Mouse (Mus musculus) myocyte (in vitro differentiated cells): ENCODE data around the gene Cpa4. TPM values are rescaled to one million over a fixed set of nuclear protein-coding genes. Genes with fewer than 3 reads are reported as not detected.

Experiments
- H3K27me3 ChIP-seq: one replicate; pipeline ENCODE4 v1.6.1; 2011; ENCODE audit not compliant: control insufficient read depth, insufficient read depth, insufficient read length
- H3K36me3 ChIP-seq: one replicate; pipeline ENCODE4 v1.6.1; 2011; ENCODE audit not compliant: control insufficient read depth, insufficient read depth
- H3K4me2 ChIP-seq: one replicate; pipeline ENCODE4 v1.6.1; 2011; ENCODE audit warnings: low read depth, control low read depth
- H3K4me3 ChIP-seq: one replicate; pipeline ENCODE4 v1.5.1; 2011; ENCODE audit warnings: mild to moderate bottlenecking, control low read depth, moderate library complexity
- H3K79me2 ChIP-seq: one replicate; pipeline ENCODE4 v1.6.1; 2011; ENCODE audit not compliant: control insufficient read depth, insufficient read depth
- H3ac ChIP-seq: one replicate; pipeline ENCODE4 v1.6.1; 2011; ENCODE audit not compliant: control insufficient read depth, insufficient read length
- CEBPB ChIP-seq: IDR thresholded peaks from 2 replicates; pipeline ENCODE4 v1.6.1; 2011; ENCODE audit warnings: mild to moderate bottlenecking, moderate library complexity; ENCODE audit not compliant: poor library complexity, insufficient read depth, severe bottlenecking
- E2F4 ChIP-seq: IDR thresholded peaks from one replicate; pipeline ENCODE4 v1.6.1; 2011; ENCODE audit warnings: mild to moderate bottlenecking, control low read depth, moderate library complexity; ENCODE audit not compliant: insufficient read depth
- MAX ChIP-seq: IDR thresholded peaks from one replicate; pipeline ENCODE4 v1.6.1; 2011; ENCODE audit warnings: low read depth, mild to moderate bottlenecking, control low read depth
- MYOD1 ChIP-seq, 3 experiments: IDR thresholded peaks; one replicate each; pipeline ENCODE4 v1.6.1; 2011; ENCODE audit warnings: control low read depth in 2 of 3, low read depth in 2 of 3, mild to moderate bottlenecking in 2 of 3, moderate library complexity in 1 of 3; ENCODE audit not compliant: insufficient read length in 2 of 3, control insufficient read depth in 1 of 3
- MYOG ChIP-seq, 3 experiments: IDR thresholded peaks; one replicate each; pipeline ENCODE4 v1.6.1; 2011; ENCODE audit warnings: control low read depth in 2 of 3, low read depth in 2 of 3, mild to moderate bottlenecking in 2 of 3; ENCODE audit not compliant: insufficient read length in 2 of 3, control insufficient read depth in 1 of 3, insufficient read depth in 1 of 3
- POLR2A ChIP-seq: IDR thresholded peaks from one replicate; pipeline ENCODE4 v1.6.1; 2011; ENCODE audit warnings: low read depth, mild to moderate bottlenecking, control low read depth, moderate library complexity; ENCODE audit not compliant: insufficient read length
- POLR2AphosphoS2 ChIP-seq: IDR thresholded peaks from one replicate; pipeline ENCODE4 v1.6.1; 2011; ENCODE audit warnings: low read depth, control low read depth; ENCODE audit not compliant: insufficient read length
- REST ChIP-seq: IDR thresholded peaks from one replicate; pipeline ENCODE4 v1.6.1; 2011; ENCODE audit warnings: mild to moderate bottlenecking, control low read depth, moderate library complexity; ENCODE audit not compliant: insufficient read depth, insufficient read length
- SRF ChIP-seq: IDR thresholded peaks from one replicate; pipeline ENCODE4 v1.6.1; 2011; ENCODE audit warnings: low read depth; ENCODE audit not compliant: control insufficient read depth, insufficient read length
- TCF12 ChIP-seq: IDR thresholded peaks from one replicate; pipeline ENCODE4 v1.6.1; 2011; ENCODE audit warnings: mild to moderate bottlenecking, control low read depth; ENCODE audit not compliant: poor library complexity, insufficient read depth, severe bottlenecking
- TCF3 ChIP-seq: IDR thresholded peaks from one replicate; pipeline ENCODE4 v1.6.1; 2011; ENCODE audit warnings: low read depth, control low read depth; ENCODE audit not compliant: insufficient read length
- USF1 ChIP-seq: IDR thresholded peaks from one replicate; pipeline ENCODE4 v1.6.1; 2011; ENCODE audit warnings: low read depth, mild to moderate bottlenecking, control low read depth, moderate library complexity
- polyA plus RNA-seq: library from polyadenylated mRNA; unstranded; fragments of >200 nt; fragmentation: generic; extraction: Trizol; gene quantifications from one replicate; pipeline ENCODE4 v1.2.1, GENCODE M21; 2012; ENCODE audit warnings: missing spikeins

The Cpa4 gene
- polyA plus RNA-seq, 1 experiment = 0.01 TPM

DNA sequence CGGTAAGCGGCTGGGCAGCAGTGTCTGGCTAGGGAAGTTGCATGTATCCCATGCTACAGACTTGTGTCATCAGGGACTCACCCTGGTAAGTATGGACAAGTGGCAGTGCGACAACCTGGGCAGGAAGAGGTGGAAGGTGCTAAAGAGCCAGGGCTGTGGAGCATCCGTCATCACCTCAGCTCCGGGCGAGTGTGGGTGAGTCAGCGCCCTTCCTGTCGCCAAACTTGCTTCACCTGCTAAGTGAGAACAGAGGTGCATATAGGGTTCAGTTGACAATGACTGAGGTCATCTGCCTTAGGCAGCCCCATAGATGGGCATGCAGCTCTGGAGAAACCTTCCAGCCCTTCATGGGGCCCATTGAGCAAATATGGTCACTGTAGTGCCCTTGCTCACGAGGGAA, 56.6 kb downstream of the Cpa4 start:
- H3K4me2 ChIP-seq = no peak overlapping the region
- H3K4me3 ChIP-seq = no peak overlapping the region
- no peaks in the 10 kb centered on the region for H3K27me3 ChIP-seq
- TF ChIP-seq TCF12 (no peak), POLR2AphosphoS2 (no peak), TCF3 (no peak), CEBPB (no peak), E2F4 (no peak), REST (no peak), MYOG (IDR thresholded peaks at IDR 0.05; ENCODE audit: control insufficient read depth in 1 of 3, insufficient read depth in 1 of 3, insufficient read length in 2 of 3, low read depth in 2 of 3) (no peak), MYOD1 (IDR thresholded peaks at IDR 0.05; ENCODE audit: control insufficient read depth in 1 of 3, insufficient read length in 2 of 3, low read depth in 2 of 3) (no peak), USF1 (no peak), SRF (no peak), POLR2A (no peak), MAX (no peak)
- H3K36me3 ChIP-seq = no peaks in the 10 kb centered on the region
- no peaks in the 10 kb centered on the region for H3K79me2 ChIP-seq
- H3ac ChIP-seq = no peak overlapping the region

DNA sequence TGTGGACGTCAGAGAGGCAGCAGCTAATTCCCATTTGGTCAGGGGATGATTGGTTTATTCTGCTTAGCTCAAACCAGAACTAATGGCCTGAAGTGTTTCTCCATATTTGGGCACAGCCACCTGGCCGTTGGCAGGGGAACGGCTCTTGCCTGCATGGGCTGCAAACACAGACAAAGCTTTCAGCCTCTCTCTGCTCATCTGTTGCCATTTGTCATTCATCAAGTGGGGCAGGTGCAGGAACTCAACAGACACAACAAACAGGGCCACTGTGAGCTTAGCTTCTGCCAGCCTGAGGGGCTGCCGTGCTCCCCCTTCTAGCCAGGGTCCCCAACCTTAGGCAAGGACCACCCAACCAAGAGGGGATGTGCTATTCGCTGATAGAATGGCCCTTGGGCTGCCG, 60.0 kb downstream of the Cpa4 start:
- no peak overlapping the region for H3ac ChIP-seq
- no peak for TF ChIP-seq E2F4
- TF ChIP-seq MAX = no peak
- no peak for TF ChIP-seq REST
- peak; percentile 51 for TF ChIP-seq TCF12
- TF ChIP-seq TCF3 = peak; percentile 70
- no peak for TF ChIP-seq CEBPB
- TF ChIP-seq POLR2A = no peak
- TF ChIP-seq MYOD1 (IDR thresholded peaks at IDR 0.05; ENCODE audit: control insufficient read depth in 1 of 3, insufficient read length in 2 of 3, low read depth in 2 of 3) = peak in 2 of 3 experiments; percentile 96
- TF ChIP-seq USF1 = no peak
- peak in 2 of 3 experiments; percentile 33 to 83 for TF ChIP-seq MYOG (IDR thresholded peaks at IDR 0.05; ENCODE audit: control insufficient read depth in 1 of 3, insufficient read depth in 1 of 3, insufficient read length in 2 of 3, low read depth in 2 of 3)
- TF ChIP-seq SRF = peak; percentile 100
- no peak for TF ChIP-seq POLR2AphosphoS2
- H3K79me2 ChIP-seq = no peaks in the 10 kb centered on the region
- no peak overlapping the region for H3K4me2 ChIP-seq
- H3K36me3 ChIP-seq = no peaks in the 10 kb centered on the region
- H3K27me3 ChIP-seq = no peaks in the 10 kb centered on the region
- H3K4me3 ChIP-seq = no peak overlapping the region

DNA sequence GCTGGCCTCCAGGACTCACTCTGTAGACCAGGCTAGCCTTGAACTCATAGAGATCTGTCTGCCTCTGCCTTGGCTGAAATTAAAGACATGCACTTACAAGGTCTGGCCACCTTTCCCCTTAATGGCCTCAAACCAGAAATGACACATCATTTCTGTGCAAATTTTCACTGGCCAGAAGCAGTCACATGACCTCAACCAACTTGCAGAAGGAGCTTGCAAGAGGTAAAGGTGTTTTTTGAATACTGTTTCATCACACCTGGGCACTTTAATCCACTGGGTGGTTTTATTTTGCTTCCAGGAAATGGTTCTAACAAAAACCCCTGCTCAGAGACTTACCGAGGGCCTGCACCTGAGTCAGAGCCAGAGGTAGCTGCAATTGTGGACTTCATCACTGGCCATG, 61.8 kb downstream of the Cpa4 start:
- Histone ChIP-seq H3K4me2 (no peak overlapping the region), H3K4me3 (no peak overlapping the region), H3K36me3 (no peaks in the 10 kb centered on the region), H3K27me3 (no peaks in the 10 kb centered on the region), H3ac (no peak overlapping the region), H3K79me2 (no peaks in the 10 kb centered on the region)
- no peak for TF ChIP-seq REST
- TF ChIP-seq SRF = no peak
- no peak for TF ChIP-seq MYOD1 (IDR thresholded peaks at IDR 0.05; ENCODE audit: control insufficient read depth in 1 of 3, insufficient read length in 2 of 3, low read depth in 2 of 3)
- TF ChIP-seq USF1 = no peak
- no peak for TF ChIP-seq POLR2A
- no peak for TF ChIP-seq CEBPB
- TF ChIP-seq TCF3 = no peak
- TF ChIP-seq TCF12 = no peak
- no peak for TF ChIP-seq MAX
- TF ChIP-seq E2F4 = no peak
- TF ChIP-seq POLR2AphosphoS2 = no peak
- no peak for TF ChIP-seq MYOG (IDR thresholded peaks at IDR 0.05; ENCODE audit: control insufficient read depth in 1 of 3, insufficient read depth in 1 of 3, insufficient read length in 2 of 3, low read depth in 2 of 3)

DNA sequence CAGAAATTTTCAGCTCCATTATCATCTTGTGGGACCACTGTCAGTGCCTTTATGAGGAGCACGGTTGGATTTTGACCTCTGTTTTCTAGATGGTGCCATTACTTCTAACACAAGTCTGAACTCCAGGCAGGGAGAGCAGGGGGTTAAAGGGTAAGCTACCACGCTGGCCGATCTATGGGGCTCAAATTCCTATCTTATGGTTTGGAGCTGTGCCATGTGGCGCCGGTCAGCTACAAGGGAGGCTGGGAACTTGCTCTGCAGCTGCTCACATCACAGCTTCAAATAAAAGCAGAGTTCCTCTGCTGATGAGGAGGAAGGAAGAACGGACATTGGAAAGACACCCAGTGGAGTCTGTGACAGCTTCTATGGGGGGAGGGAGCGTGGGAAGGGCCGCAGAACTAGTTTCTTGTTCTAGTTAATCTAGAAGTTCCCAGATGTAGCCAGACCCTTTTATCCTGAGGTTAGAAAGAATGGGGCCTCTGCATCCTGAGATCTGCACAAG, 67.2 kb downstream of the Cpa4 start:
- H3K4me3 ChIP-seq = no peak overlapping the region
- no peaks in the 10 kb centered on the region for H3K36me3 ChIP-seq
- H3K4me2 ChIP-seq = no peak overlapping the region
- H3K27me3 ChIP-seq = no peaks in the 10 kb centered on the region
- no peak for TF ChIP-seq E2F4
- no peak for TF ChIP-seq MYOG (IDR thresholded peaks at IDR 0.05; ENCODE audit: control insufficient read depth in 1 of 3, insufficient read depth in 1 of 3, insufficient read length in 2 of 3, low read depth in 2 of 3)
- no peak for TF ChIP-seq POLR2AphosphoS2
- TF ChIP-seq TCF12 = no peak
- peak in 2 of 3 experiments; percentile 21 to 27 for TF ChIP-seq MYOD1 (IDR thresholded peaks at IDR 0.05; ENCODE audit: control insufficient read depth in 1 of 3, insufficient read length in 2 of 3, low read depth in 2 of 3)
- no peak for TF ChIP-seq POLR2A
- H3ac ChIP-seq = no peak overlapping the region
- no peaks in the 10 kb centered on the region for H3K79me2 ChIP-seq

DNA sequence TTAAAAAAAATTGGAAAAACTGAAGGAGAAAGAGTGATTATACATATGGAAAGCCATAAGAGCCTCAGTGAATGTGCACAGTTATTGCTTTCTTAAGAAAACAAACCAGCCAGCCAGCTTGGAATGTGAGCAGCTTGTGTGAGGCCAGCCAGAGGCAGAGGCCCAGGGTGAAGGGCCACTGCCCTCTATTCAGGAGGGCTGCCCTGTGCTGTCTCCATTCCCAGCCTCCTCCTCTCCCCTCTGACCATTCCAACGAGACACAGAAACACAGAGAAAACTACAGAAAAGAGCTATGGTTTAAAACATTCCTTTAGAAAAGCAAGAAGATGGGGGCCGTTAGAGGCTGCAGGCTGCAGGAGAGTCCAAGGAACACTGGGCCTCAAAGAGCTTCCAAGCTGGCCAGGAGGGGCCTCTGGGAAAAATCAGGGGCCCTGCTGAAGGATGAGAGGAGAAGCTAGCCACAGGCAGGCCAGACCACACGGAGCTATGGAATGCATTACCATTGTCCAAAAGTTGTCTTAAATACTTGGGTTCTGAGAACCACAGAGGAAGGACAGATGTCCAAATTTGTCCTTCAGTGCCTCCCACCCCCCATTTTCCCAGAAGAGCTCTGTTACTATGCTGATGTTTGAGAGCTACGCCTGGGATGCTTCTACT, 68.1 kb downstream of the Cpa4 start:
- TF ChIP-seq MYOG (IDR thresholded peaks at IDR 0.05; ENCODE audit: control insufficient read depth in 1 of 3, insufficient read depth in 1 of 3, insufficient read length in 2 of 3, low read depth in 2 of 3) = no peak
- TF ChIP-seq TCF12 = no peak
- no peak for TF ChIP-seq MAX
- TF ChIP-seq USF1 = no peak
- TF ChIP-seq TCF3 = no peak
- no peak for TF ChIP-seq REST
- TF ChIP-seq E2F4 = no peak
- no peak for TF ChIP-seq MYOD1 (IDR thresholded peaks at IDR 0.05; ENCODE audit: control insufficient read depth in 1 of 3, insufficient read length in 2 of 3, low read depth in 2 of 3)
- TF ChIP-seq POLR2AphosphoS2 = no peak
- no peak for TF ChIP-seq POLR2A
- Histone ChIP-seq H3K36me3 (no peaks in the 10 kb centered on the region), H3K4me2 (peak overlapping the region; percentile 6), H3K79me2 (no peaks in the 10 kb centered on the region), H3K4me3 (no peak overlapping the region), H3K27me3 (no peaks in the 10 kb centered on the region), H3ac (no peak overlapping the region)
